Mouse (Mus musculus) spleen, postnatal 14 days (tissue): ENCODE results near the gene Elane.

Source experiments
- DNase-seq, 2 experiments: peaks; one replicate each; pipeline ENCODE4 v3.0.0; 2021 to 2022; ENCODE audit warnings: low spot score in 2 of 2

Elane gene

GRCm38 (mm10) chr10:79914948-79915596 is 29.0 kb downstream of the Elane start:
- no peak for DNase-seq

GRCm38 (mm10) chr10:79916081-79916480 is 30.0 kb downstream of the Elane start:
- DNase-seq: no peak

GRCm38 (mm10) chr10:79916808-79917531 is 30.9 kb downstream of the Elane start, which contains the start of gene Kiss1r:
Kiss1r (plus strand) TSS chr10:79916971.
- DNase-seq: peak; percentile 79 to 88

GRCm38 (mm10) chr10:79917532-79918100 is 31.6 kb downstream of the Elane start:
- no peak for DNase-seq

- DNase-seq: no peak
Measured at GRCm38 (mm10) chr10:79918231-79919078, 32.4 kb downstream of the Elane start.

- no peak for DNase-seq
Measured at GRCm38 (mm10) chr10:79919251-79919849, 33.3 kb downstream of the Elane start.

- DNase-seq: no peak
Measured at GRCm38 (mm10) chr10:79920056-79920890, 34.2 kb downstream of the Elane start.

- DNase-seq: no peak
Measured at GRCm38 (mm10) chr10:79920958-79921535, 35.0 kb downstream of the Elane start, which contains the start of gene R3hdm4. R3hdm4 (minus strand) TSS chr10:79921208.

GRCm38 (mm10) chr10:79921572-79921971 is 35.5 kb downstream of the Elane start:
- DNase-seq: no peak

GRCm38 (mm10) chr10:79924998-79925784 is 39.1 kb downstream of the Elane start:
- peak; percentile 89 to 94 for DNase-seq

GRCm38 (mm10) chr10:79925785-79926490 is 39.9 kb downstream of the Elane start:
- no peak for DNase-seq

- DNase-seq: peak; percentile 81 to 84
Measured at GRCm38 (mm10) chr10:79926491-79927323, 40.7 kb downstream of the Elane start, which contains the start of gene Arid3a. Arid3a (plus strand) TSS chr10:79927043.

- peak; percentile 33 to 58 for DNase-seq
Measured at GRCm38 (mm10) chr10:79927324-79928029, 41.4 kb downstream of the Elane start.

- DNase-seq: no peak
Measured at GRCm38 (mm10) chr10:79928030-79928694, 42.1 kb downstream of the Elane start.

GRCm38 (mm10) chr10:79928907-79929701 is 43.1 kb downstream of the Elane start:
- DNase-seq: no peak
